Comparison of ENCODE assay signal across 21 mouse cellular contexts in genomic region chr9:120487076-120487475, GRCm38 (mm10). TPM values are rescaled to one million over a fixed set of nuclear protein-coding genes. Genes with fewer than 3 reads are reported as not detected.
DNase-seq lines count a peak whose midpoint lies in the region; ATAC-seq and TF ChIP-seq lines count a peak whose summit lies in the region.
"Had no signal": no experiment of that assay in that cellular context is flagged by ENCODE, and none has a peak within 500 bp of the region (broad histone marks: within the 10 kb centered on the region; RNA-seq: fewer than 3 reads in every experiment).

No protein-coding gene starts in this region.

- no peak for TF ChIP-seq CTCF in gastrocnemius, adult 2 months (IDR thresholded peaks at IDR 0.05)
- no peak for TF ChIP-seq CTCF in lung, embryonic 14.5 days (IDR thresholded peaks at IDR 0.05; ENCODE audit: low read depth)

- H3K4me1 ChIP-seq in lung, embryonic 14.5 days (ENCODE audit: insufficient read depth), result no peaks in the 10 kb centered on the region
- no peaks in the 10 kb centered on the region for H3K4me1 ChIP-seq in stomach, embryonic 16.5 days (ENCODE audit: control insufficient read depth, insufficient read depth, low read length)
- H3K4me1 ChIP-seq in midbrain, embryonic 10.5 days, result peaks cover 4% of the 10 kb centered on the region
- H3K4me1 ChIP-seq: intestine, embryonic 15.5 days had no signal

- H3K27ac ChIP-seq in gastrocnemius, adult 2 months, result no peak overlapping the region
- no peak overlapping the region for H3K27ac ChIP-seq in lung, embryonic 14.5 days (ENCODE audit: low read depth)
- H3K27ac ChIP-seq in stomach, embryonic 16.5 days (ENCODE audit: low read length), result no peak overlapping the region
- no peak overlapping the region for H3K27ac ChIP-seq in midbrain, embryonic 10.5 days (replicated peaks)
- H3K27ac ChIP-seq: embryonic facial prominence, embryonic 13.5 days; forebrain, embryonic 12.5 days; hindbrain, embryonic 14.5 days; intestine, embryonic 15.5 days had no signal

- 58% methylated on average over 8 of the region's 8 CpGs for WGBS in lung, embryonic 14.5 days
- WGBS in stomach, embryonic 16.5 days, result 55% methylated on average over 8 of the region's 8 CpGs
- 90% methylated on average over 8 of the region's 8 CpGs for WGBS in midbrain, embryonic 10.5 days

- ATAC-seq in lung, embryonic 14.5 days (ENCODE audit: insufficient read depth), result no peak
- peak; percentile 38; the same call in 1 of the 2 replicates for ATAC-seq in stomach, embryonic 16.5 days (ENCODE audit: insufficient read depth, low FRiP score)
- ATAC-seq: forebrain, embryonic 16.5 days; intestine, embryonic 15.5 days had no signal

- intact Hi-C loops in gastrocnemius, adult 2 months (cut with DNase I), result no loop called here

- H3K27me3 ChIP-seq in lung, embryonic 14.5 days (ENCODE audit: insufficient read depth, low read length), result no peaks in the 10 kb centered on the region
- no peaks in the 10 kb centered on the region for H3K27me3 ChIP-seq in stomach, embryonic 16.5 days (ENCODE audit: control insufficient read depth, insufficient read depth, low read length)
- H3K27me3 ChIP-seq in midbrain, embryonic 10.5 days (ENCODE audit: low read depth, poor library complexity, severe bottlenecking), result no peaks in the 10 kb centered on the region
- H3K27me3 ChIP-seq: embryonic facial prominence, embryonic 13.5 days; forebrain, embryonic 12.5 days; intestine, embryonic 15.5 days had no signal

- no peaks in the 10 kb centered on the region for H3K36me3 ChIP-seq in lung, embryonic 14.5 days (ENCODE audit: insufficient read depth)
- H3K36me3 ChIP-seq in stomach, embryonic 16.5 days (ENCODE audit: control insufficient read depth, insufficient read depth, low read length), result no peaks in the 10 kb centered on the region
- H3K36me3 ChIP-seq in midbrain, embryonic 10.5 days, result no peaks in the 10 kb centered on the region
- H3K36me3 ChIP-seq: embryonic facial prominence, embryonic 13.5 days; forebrain, embryonic 12.5 days; intestine, embryonic 15.5 days had no signal

- DNase-seq in gastrocnemius, adult 2 months, result peak; percentile 43
- no peak for DNase-seq in gastrocnemius, adult 8-10 months (ENCODE audit: low spot score in 2 of 2)
- DNase-seq in lung, embryonic 14.5 days, result peak; percentile 7
- DNase-seq in lung, postnatal 25 days (ENCODE audit: low spot score), result no peak
- DNase-seq in adrenal gland, postnatal 14 days, result peak; percentile 79
- no peak for DNase-seq in midbrain, embryonic 10.5 days (ENCODE audit: low spot score)
- no peak for DNase-seq in right cerebral cortex, adult 18-20 months
- DNase-seq: cerebellum, adult 11-12 months; cerebellum, adult 9-10 months; cerebellum, postnatal 25 days; heart, adult 11 months; kidney, adult 18-20 months had no signal

- H3K9ac ChIP-seq in lung, embryonic 14.5 days, result no peak overlapping the region
- H3K9ac ChIP-seq in stomach, embryonic 16.5 days (ENCODE audit: low read length), result no peak overlapping the region
- H3K9ac ChIP-seq: embryonic facial prominence, embryonic 13.5 days; forebrain, embryonic 12.5 days; hindbrain, embryonic 14.5 days; intestine, embryonic 15.5 days had no signal

- no peak overlapping the region for H3K4me2 ChIP-seq in lung, embryonic 14.5 days
- no peak overlapping the region for H3K4me2 ChIP-seq in stomach, embryonic 16.5 days (ENCODE audit: low read depth, low read length)
- H3K4me2 ChIP-seq: embryonic facial prominence, embryonic 13.5 days; forebrain, embryonic 12.5 days; hindbrain, embryonic 14.5 days; intestine, embryonic 15.5 days had no signal

- H3K9me3 ChIP-seq in lung, embryonic 14.5 days (ENCODE audit: low read depth, low read length), result no peaks in the 10 kb centered on the region
- H3K9me3 ChIP-seq in stomach, embryonic 16.5 days (replicated peaks; ENCODE audit: control insufficient read depth, low read length), result no peaks in the 10 kb centered on the region
- H3K9me3 ChIP-seq in midbrain, embryonic 10.5 days (replicated peaks), result no peaks in the 10 kb centered on the region
- H3K9me3 ChIP-seq: embryonic facial prominence, embryonic 13.5 days; forebrain, embryonic 12.5 days; intestine, embryonic 15.5 days had no signal

- H3K4me3 ChIP-seq in gastrocnemius, adult 2 months, result no peak overlapping the region
- no peak overlapping the region for H3K4me3 ChIP-seq in lung, embryonic 14.5 days (ENCODE audit: low read depth, low read length)
- no peak overlapping the region for H3K4me3 ChIP-seq in stomach, embryonic 16.5 days (replicated peaks; ENCODE audit: low read length)
- no peak overlapping the region for H3K4me3 ChIP-seq in midbrain, embryonic 10.5 days
- H3K4me3 ChIP-seq: embryonic facial prominence, embryonic 13.5 days; forebrain, embryonic 12.5 days; intestine, embryonic 15.5 days had no signal

RNA-seq across cellular contexts. Expression of gene Eif1b, which starts 5.0 kb away (rescaled TPM):
- 10 to 100 TPM; 39.9 to 46.4 TPM for total RNA-seq in gastrocnemius, adult 2 months (2021)
- total RNA-seq in gastrocnemius, adult 8-10 months (2022), result 10 to 100 TPM; 38.4 to 44.6 (median 42.4) TPM
- polyA plus RNA-seq in lung, embryonic 14.5 days (2014; fragmentation: Nextera tagmentation; extraction: Ambion mirVana), result 195 and 196 TPM in 2 replicates
- 45.6 and 50.3 TPM in 2 replicates for total RNA-seq in adrenal gland, postnatal 14 days (2021)
- polyA plus RNA-seq in stomach, embryonic 16.5 days (2015; fragmentation: Nextera tagmentation; extraction: Ambion mirVana), result 129 and 138 TPM in 2 replicates
- 262 and 267 TPM in 2 replicates for polyA plus RNA-seq in midbrain, embryonic 10.5 days (2016; fragmentation: Nextera tagmentation; extraction: Ambion mirVana)

RNA-seq across cellular contexts. Expression of gene Entpd3, which starts 52.5 kb away (rescaled TPM):
- not detected for total RNA-seq in gastrocnemius, adult 2 months (2021)
- total RNA-seq in gastrocnemius, adult 8-10 months (2022), result not detected
- 14.9 TPM in 2 replicates for polyA plus RNA-seq in lung, embryonic 14.5 days (2014; fragmentation: Nextera tagmentation; extraction: Ambion mirVana)
- 0.30 and 0.86 TPM in 2 replicates for total RNA-seq in adrenal gland, postnatal 14 days (2021)
- polyA plus RNA-seq in stomach, embryonic 16.5 days (2015; fragmentation: Nextera tagmentation; extraction: Ambion mirVana), result 5.4 and 5.6 TPM in 2 replicates
- polyA plus RNA-seq in midbrain, embryonic 10.5 days (2016; fragmentation: Nextera tagmentation; extraction: Ambion mirVana), result 0.06 and 0.07 TPM in 2 replicates
- total RNA-seq: heart, postnatal 10 days; hematopoietic stem cell, adult 5-6 weeks had no signal
- polyA plus RNA-seq: heart, embryonic 14.5 days had no signal

Comparison
In these comparisons a context has a peak if more than half of its experiments do, and no peak if none do; other contexts are left out.
1. DNase-seq: peak in gastrocnemius, adult 2 months (single experiment), lung, embryonic 14.5 days (single experiment) and adrenal gland, postnatal 14 days (single experiment); none in gastrocnemius, adult 8-10 months (0 of 2), lung, postnatal 25 days (single experiment), midbrain, embryonic 10.5 days (single experiment) and right cerebral cortex, adult 18-20 months (single experiment).